Mouse (Mus musculus): ENCODE results near the gene Stk40. TPM values are rescaled to one million over a fixed set of nuclear protein-coding genes. Genes with fewer than 3 reads are reported as not detected.

Gene Stk40
- polyA plus RNA-seq, 1 experiment from 2014 or later, result 49.0 TPM

GRCm38 (mm10) chr4:126134236-126134635 lies 30.5 kb downstream of the Stk40 start:
- Histone ChIP-seq H3K27ac (replicated peaks) (no peak overlapping the region), H3K4me2 (replicated peaks) (no peak overlapping the region), H3K4me1 (peaks cover 12% of the 10 kb centered on the region), H3K9me3 (no peaks in the 10 kb centered on the region), H3K9ac (replicated peaks) (no peak overlapping the region), H3K27me3 (no peaks in the 10 kb centered on the region), H3K36me3 (peaks cover 75% of the 10 kb centered on the region), H3K4me3 (no peak overlapping the region)
- 86% methylated on average over 4 of the region's 4 CpGs for WGBS
- no peak for ATAC-seq (ENCODE audit: low FRiP score, low read depth)

GRCm38 (mm10) chr4:126134639-126135038 lies 30.9 kb downstream of the Stk40 start:
- WGBS, result 95% methylated on average over 4 of the region's 4 CpGs
- H3K27me3 ChIP-seq, result no peaks in the 10 kb centered on the region
- ATAC-seq (ENCODE audit: low FRiP score, low read depth), result no peak

GRCm38 (mm10) chr4:126137773-126138172 lies 34.0 kb downstream of the Stk40 start:
- 86% methylated on average over 4 of the region's 4 CpGs for WGBS
- Histone ChIP-seq H3K9me3 (no peaks in the 10 kb centered on the region), H3K4me1 (no peaks in the 10 kb centered on the region), H3K36me3 (peaks cover 71% of the 10 kb centered on the region), H3K4me2 (replicated peaks) (no peak overlapping the region), H3K27me3 (no peaks in the 10 kb centered on the region), H3K4me3 (no peak overlapping the region), H3K9ac (replicated peaks) (no peak overlapping the region), H3K27ac (replicated peaks) (no peak overlapping the region)
- ATAC-seq (ENCODE audit: low FRiP score, low read depth), result no peak

More at GRCm38 (mm10) chr4:126134639-126135038, 30.9 kb downstream of the Stk40 start:
- H3K27ac ChIP-seq (replicated peaks), result no peak overlapping the region
- no peak overlapping the region for H3K4me3 ChIP-seq
- H3K4me2 ChIP-seq (replicated peaks), result no peak overlapping the region
- peaks cover 75% of the 10 kb centered on the region for H3K36me3 ChIP-seq
- no peaks in the 10 kb centered on the region for H3K9me3 ChIP-seq
- H3K9ac ChIP-seq (replicated peaks), result no peak overlapping the region
- H3K4me1 ChIP-seq, result peaks cover 12% of the 10 kb centered on the region

- Histone ChIP-seq H3K27ac (replicated peaks) (no peak overlapping the region), H3K4me2 (replicated peaks) (no peak overlapping the region), H3K4me3 (no peak overlapping the region), H3K4me1 (no peaks in the 10 kb centered on the region), H3K36me3 (peaks cover 43% of the 10 kb centered on the region), H3K9ac (replicated peaks) (no peak overlapping the region), H3K9me3 (no peaks in the 10 kb centered on the region), H3K27me3 (peaks cover 3% of the 10 kb centered on the region; the same call in 1 of the 2 replicates)
- ATAC-seq (ENCODE audit: low FRiP score, low read depth), result no peak
- 78% methylated on average over 5 of the region's 5 CpGs for WGBS
These were observed 37.3 kb downstream of the Stk40 start for GRCm38 (mm10) chr4:126141021-126141420.

- no peak overlapping the region for H3K9ac ChIP-seq (replicated peaks)
- no peak overlapping the region for H3K4me2 ChIP-seq (replicated peaks)
- ATAC-seq (ENCODE audit: low FRiP score, low read depth), result no peak
- no peaks in the 10 kb centered on the region for H3K9me3 ChIP-seq
- no peak overlapping the region for H3K4me3 ChIP-seq
- peaks cover 21% of the 10 kb centered on the region for H3K4me1 ChIP-seq
- H3K27ac ChIP-seq (replicated peaks), result no peak overlapping the region
- WGBS, result 61% methylated on average over 4 of the region's 4 CpGs
- H3K27me3 ChIP-seq, result peaks cover 42% of the 10 kb centered on the region
- peaks cover 3% of the 10 kb centered on the region; the same call in 1 of the 2 replicates for H3K36me3 ChIP-seq
These were observed 41.6 kb downstream of the Stk40 start for GRCm38 (mm10) chr4:126145396-126145795.

- Histone ChIP-seq H3K9me3 (no peaks in the 10 kb centered on the region), H3K36me3 (no peaks in the 10 kb centered on the region), H3K4me1 (peaks cover 21% of the 10 kb centered on the region), H3K27me3 (peaks cover 52% of the 10 kb centered on the region), H3K27ac (replicated peaks) (no peak overlapping the region), H3K4me3 (no peak overlapping the region), H3K4me2 (replicated peaks) (no peak overlapping the region), H3K9ac (replicated peaks) (no peak overlapping the region)
- 58% methylated on average over 9 of the region's 9 CpGs for WGBS
- ATAC-seq (ENCODE audit: low FRiP score, low read depth), result no peak
These were observed 43.3 kb downstream of the Stk40 start for GRCm38 (mm10) chr4:126146974-126147532.

GRCm38 (mm10) chr4:126147533-126148160 lies 43.9 kb downstream of the Stk40 start, which contains the start of gene Eva1b:
TSS of gene Eva1b (plus strand) at chr4:126147744.
- H3K27ac ChIP-seq (replicated peaks), result 0 out of 2 replicates have a peak within 1 kb of the TSS, but pooled peaks have one; percentile 10
- peaks cover 52% of the 10 kb centered on the region for H3K27me3 ChIP-seq
- peak within 1 kb of the TSS; percentile 47 for H3K4me3 ChIP-seq
- 3% methylated on average over 24 of the region's 24 CpGs for WGBS
- peaks cover 21% of the 10 kb centered on the region for H3K4me1 ChIP-seq
- H3K9ac ChIP-seq (replicated peaks), result peak within 1 kb of the TSS; percentile 42
- H3K4me2 ChIP-seq (replicated peaks), result peak within 1 kb of the TSS; percentile 69
- 0 out of 2 replicates have a peak, but pooled peaks have one; percentile 38 for ATAC-seq (ENCODE audit: low FRiP score, low read depth)
- H3K36me3 ChIP-seq, result no peaks in the 10 kb centered on the region
- no peaks in the 10 kb centered on the region for H3K9me3 ChIP-seq

- H3K4me2 ChIP-seq (replicated peaks), result peak overlapping the region; percentile 69
- peak; percentile 27; the same call in 1 of the 2 replicates for ATAC-seq (ENCODE audit: low FRiP score, low read depth)
- H3K4me3 ChIP-seq, result peak overlapping the region; percentile 47
- peaks cover 52% of the 10 kb centered on the region for H3K27me3 ChIP-seq
- H3K9me3 ChIP-seq, result no peaks in the 10 kb centered on the region
- H3K4me1 ChIP-seq, result peaks cover 21% of the 10 kb centered on the region
- WGBS, result under 1% methylated on average over 54 of the region's 67 CpGs
- H3K9ac ChIP-seq (replicated peaks), result peak overlapping the region; percentile 42
- H3K36me3 ChIP-seq, result no peaks in the 10 kb centered on the region
- 0 out of 2 replicates have a peak overlapping the region, but pooled peaks have one; percentile 10 for H3K27ac ChIP-seq (replicated peaks)
These were observed 44.6 kb downstream of the Stk40 start for GRCm38 (mm10) chr4:126148161-126148961.

- Histone ChIP-seq H3K27me3 (peaks cover 52% of the 10 kb centered on the region), H3K27ac (replicated peaks) (no peak overlapping the region), H3K36me3 (no peaks in the 10 kb centered on the region), H3K4me3 (peak overlapping the region; percentile 47), H3K4me2 (replicated peaks) (peak overlapping the region; percentile 69), H3K9ac (replicated peaks) (0 out of 2 replicates have a peak overlapping the region, but pooled peaks have one; percentile 42), H3K9me3 (no peaks in the 10 kb centered on the region), H3K4me1 (peaks cover 21% of the 10 kb centered on the region)
- WGBS, result 19% methylated on average over 42 of the region's 42 CpGs
- ATAC-seq (ENCODE audit: low FRiP score, low read depth), result no peak
These were observed 45.4 kb downstream of the Stk40 start for GRCm38 (mm10) chr4:126149041-126149676.

- Histone ChIP-seq H3K4me3 (0 out of 2 replicates have a peak overlapping the region, but pooled peaks have one; percentile 47), H3K27me3 (peaks cover 52% of the 10 kb centered on the region), H3K27ac (replicated peaks) (no peak overlapping the region), H3K4me2 (replicated peaks) (peak overlapping the region; percentile 69), H3K4me1 (peaks cover 21% of the 10 kb centered on the region), H3K36me3 (no peaks in the 10 kb centered on the region), H3K9me3 (no peaks in the 10 kb centered on the region), H3K9ac (replicated peaks) (no peak overlapping the region)
- no peak for ATAC-seq (ENCODE audit: low FRiP score, low read depth)
- 58% methylated on average over 10 of the region's 10 CpGs for WGBS
These were observed 46.0 kb downstream of the Stk40 start for GRCm38 (mm10) chr4:126149798-126150197.

- no peak overlapping the region for H3K27ac ChIP-seq (replicated peaks)
- peaks cover 21% of the 10 kb centered on the region for H3K4me1 ChIP-seq
- H3K4me3 ChIP-seq, result no peak overlapping the region
- H3K4me2 ChIP-seq (replicated peaks), result no peak overlapping the region
- no peaks in the 10 kb centered on the region for H3K36me3 ChIP-seq
- H3K9me3 ChIP-seq, result no peaks in the 10 kb centered on the region
- H3K9ac ChIP-seq (replicated peaks), result no peak overlapping the region
- H3K27me3 ChIP-seq, result peaks cover 52% of the 10 kb centered on the region
- ATAC-seq (ENCODE audit: low FRiP score, low read depth), result no peak
- WGBS, result 61% methylated on average over 16 of the region's 16 CpGs
These were observed 46.7 kb downstream of the Stk40 start for GRCm38 (mm10) chr4:126150297-126150948.
